Mouse (Mus musculus): Measurements from ENCODE around the gene Man1a2. TPM values are rescaled to one million over a fixed set of nuclear protein-coding genes. Genes with fewer than 3 reads are reported as not detected.

The Man1a2 gene
- polyA plus RNA-seq, 1 experiment from 2014 or later = 57.8 TPM

DNA sequence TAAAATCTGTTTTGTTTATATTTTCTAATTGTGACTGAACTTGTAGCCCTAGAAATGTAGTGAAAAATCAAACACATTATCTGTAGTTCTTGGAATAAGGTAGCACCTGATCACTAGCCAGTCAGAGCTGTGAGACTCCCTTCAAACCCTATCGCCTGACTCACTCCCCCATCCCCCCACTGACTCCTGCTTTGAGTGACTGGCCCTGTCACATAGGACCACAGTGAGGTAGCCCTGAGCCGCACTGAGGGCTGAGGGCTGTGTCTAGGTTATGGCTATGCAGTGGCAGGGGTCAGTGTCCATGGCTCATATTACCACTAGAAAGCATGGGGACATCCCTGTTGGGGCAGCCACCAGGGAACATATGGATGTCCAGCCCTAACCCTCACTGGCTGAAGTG, 80.8 kb downstream of the Man1a2 start:
- DNase-seq (ENCODE audit: low spot score) (no peak), ATAC-seq (ENCODE audit: insufficient read depth, low FRiP score, low TSS enrichment) (no peak)
- H3K27ac ChIP-seq (ENCODE audit: low read depth, low read length) = no peak overlapping the region
- H3K36me3 ChIP-seq (ENCODE audit: control insufficient read depth, insufficient read depth, low read length) = no peaks in the 10 kb centered on the region
- 85% methylated on average over 2 of the region's 2 CpGs for WGBS
- H3K4me2 ChIP-seq (ENCODE audit: low read depth) = no peak overlapping the region
- no peaks in the 10 kb centered on the region for H3K4me1 ChIP-seq (ENCODE audit: control insufficient read depth, insufficient read depth, low read length)
- no peaks in the 10 kb centered on the region for H3K27me3 ChIP-seq (ENCODE audit: control insufficient read depth, insufficient read depth, low read length)
- no peak overlapping the region for H3K9ac ChIP-seq (ENCODE audit: low read length)
- H3K4me3 ChIP-seq (ENCODE audit: low read depth, low read length) = no peak overlapping the region
- H3K9me3 ChIP-seq (ENCODE audit: control insufficient read depth, low read length) = no peaks in the 10 kb centered on the region

DNA sequence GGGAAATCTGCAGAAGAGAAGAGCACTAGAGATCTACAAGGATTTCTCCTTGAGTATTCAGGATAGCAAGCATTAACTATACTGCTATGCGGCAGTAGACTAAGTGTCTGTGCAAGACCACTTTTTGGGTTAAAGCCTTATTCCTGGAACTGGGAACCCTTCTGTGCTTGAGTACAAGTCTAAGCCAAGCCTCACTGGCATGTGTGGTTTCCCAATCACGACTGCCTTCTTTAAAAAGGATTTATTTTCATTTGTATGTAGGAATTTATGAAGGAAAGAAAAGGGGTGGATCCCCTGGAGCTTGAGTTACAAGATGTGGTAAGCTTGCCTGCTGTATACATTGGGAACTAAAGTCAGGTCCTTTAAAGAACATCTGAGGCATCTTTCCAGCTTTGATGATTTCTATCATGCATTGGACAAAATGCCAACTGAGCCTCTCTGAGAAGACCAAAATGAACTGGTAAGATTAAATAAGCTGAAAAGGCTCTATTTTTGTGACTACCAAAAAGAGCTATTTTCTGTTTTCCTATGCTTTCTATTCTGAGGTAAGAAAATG, 86.0 kb downstream of the Man1a2 start:
- DNase-seq (ENCODE audit: low spot score) (no peak), ATAC-seq (ENCODE audit: insufficient read depth, low FRiP score, low TSS enrichment) (no peak)
- Histone ChIP-seq H3K4me2 (ENCODE audit: low read depth) (no peak overlapping the region), H3K4me3 (ENCODE audit: low read depth, low read length) (no peak overlapping the region), H3K9me3 (ENCODE audit: control insufficient read depth, low read length) (no peaks in the 10 kb centered on the region), H3K27ac (ENCODE audit: low read depth, low read length) (no peak overlapping the region), H3K9ac (ENCODE audit: low read length) (no peak overlapping the region), H3K4me1 (ENCODE audit: control insufficient read depth, insufficient read depth, low read length) (no peaks in the 10 kb centered on the region), H3K27me3 (ENCODE audit: control insufficient read depth, insufficient read depth, low read length) (no peaks in the 10 kb centered on the region), H3K36me3 (ENCODE audit: control insufficient read depth, insufficient read depth, low read length) (no peaks in the 10 kb centered on the region)
- 90% methylated on average over 2 of the region's 2 CpGs for WGBS

DNA sequence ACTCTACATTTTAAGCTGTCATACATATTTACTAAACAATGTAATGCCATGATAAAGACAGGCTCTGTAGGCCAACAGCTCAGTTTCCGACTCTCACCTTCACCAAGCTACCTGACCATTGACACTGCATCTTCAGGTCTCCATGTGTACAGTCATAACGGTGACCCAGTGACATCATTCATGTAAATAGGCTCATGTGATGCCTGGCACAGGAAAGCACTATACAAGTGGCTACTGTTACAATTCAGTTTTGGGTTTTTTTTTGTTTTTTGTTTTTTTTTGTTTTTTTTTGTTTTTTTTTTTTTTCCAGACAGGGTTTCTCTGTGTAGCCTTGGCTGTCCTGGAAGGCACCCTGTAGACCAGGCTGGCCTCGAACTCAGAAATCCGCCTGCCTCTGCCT, 94.2 kb downstream of the Man1a2 start:
- Histone ChIP-seq H3K4me1 (ENCODE audit: control insufficient read depth, insufficient read depth, low read length) (no peaks in the 10 kb centered on the region), H3K4me2 (ENCODE audit: low read depth) (no peak overlapping the region), H3K9ac (ENCODE audit: low read length) (no peak overlapping the region), H3K27ac (ENCODE audit: low read depth, low read length) (no peak overlapping the region), H3K27me3 (ENCODE audit: control insufficient read depth, insufficient read depth, low read length) (no peaks in the 10 kb centered on the region), H3K9me3 (ENCODE audit: control insufficient read depth, low read length) (no peaks in the 10 kb centered on the region), H3K36me3 (ENCODE audit: control insufficient read depth, insufficient read depth, low read length) (no peaks in the 10 kb centered on the region), H3K4me3 (ENCODE audit: low read depth, low read length) (no peak overlapping the region)
- ATAC-seq (ENCODE audit: insufficient read depth, low FRiP score, low TSS enrichment) (no peak), DNase-seq (ENCODE audit: low spot score) (no peak)
- WGBS = 88% methylated on average over 4 of the region's 4 CpGs

DNA sequence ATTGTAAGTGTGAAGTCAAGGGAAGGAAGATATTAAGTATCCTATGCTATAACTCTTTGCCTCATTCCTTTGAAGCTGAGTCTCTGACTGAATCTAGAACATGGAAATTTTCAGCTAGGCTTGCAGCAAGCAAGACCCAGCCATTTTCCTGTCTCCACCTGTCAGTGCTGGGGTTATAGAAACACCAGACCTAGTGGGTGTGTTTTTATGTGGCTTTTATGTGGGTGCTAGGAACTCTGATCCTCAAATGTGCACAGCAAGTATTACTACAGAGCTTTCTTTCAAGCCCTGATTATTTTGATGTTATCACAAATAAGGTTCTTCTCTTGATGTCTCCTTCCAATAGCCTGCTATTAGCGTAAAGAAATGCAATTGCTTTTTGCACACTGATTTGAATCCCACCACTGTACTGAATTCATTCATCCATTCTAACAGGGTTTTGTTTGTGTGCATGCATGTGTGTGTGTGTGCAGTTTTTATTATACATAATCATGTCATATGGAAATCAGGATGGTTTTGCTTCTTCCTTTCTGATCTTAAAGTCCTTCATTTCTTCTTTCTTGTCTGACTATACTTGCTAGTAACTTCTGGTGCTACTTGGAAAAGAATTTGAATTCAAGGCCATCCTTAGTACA, 102.5 kb downstream of the Man1a2 start:
- Histone ChIP-seq H3K9ac (ENCODE audit: low read length) (no peak overlapping the region), H3K9me3 (ENCODE audit: control insufficient read depth, low read length) (no peaks in the 10 kb centered on the region), H3K27me3 (ENCODE audit: control insufficient read depth, insufficient read depth, low read length) (no peaks in the 10 kb centered on the region), H3K27ac (ENCODE audit: low read depth, low read length) (no peak overlapping the region), H3K4me3 (ENCODE audit: low read depth, low read length) (no peak overlapping the region), H3K36me3 (ENCODE audit: control insufficient read depth, insufficient read depth, low read length) (no peaks in the 10 kb centered on the region), H3K4me1 (ENCODE audit: control insufficient read depth, insufficient read depth, low read length) (no peaks in the 10 kb centered on the region), H3K4me2 (ENCODE audit: low read depth) (no peak overlapping the region)
- WGBS = 91% methylated on average over 1 of the region's 1 CpGs
- ATAC-seq (ENCODE audit: insufficient read depth, low FRiP score, low TSS enrichment) = no peak
- no peak for DNase-seq (ENCODE audit: low spot score)

DNA sequence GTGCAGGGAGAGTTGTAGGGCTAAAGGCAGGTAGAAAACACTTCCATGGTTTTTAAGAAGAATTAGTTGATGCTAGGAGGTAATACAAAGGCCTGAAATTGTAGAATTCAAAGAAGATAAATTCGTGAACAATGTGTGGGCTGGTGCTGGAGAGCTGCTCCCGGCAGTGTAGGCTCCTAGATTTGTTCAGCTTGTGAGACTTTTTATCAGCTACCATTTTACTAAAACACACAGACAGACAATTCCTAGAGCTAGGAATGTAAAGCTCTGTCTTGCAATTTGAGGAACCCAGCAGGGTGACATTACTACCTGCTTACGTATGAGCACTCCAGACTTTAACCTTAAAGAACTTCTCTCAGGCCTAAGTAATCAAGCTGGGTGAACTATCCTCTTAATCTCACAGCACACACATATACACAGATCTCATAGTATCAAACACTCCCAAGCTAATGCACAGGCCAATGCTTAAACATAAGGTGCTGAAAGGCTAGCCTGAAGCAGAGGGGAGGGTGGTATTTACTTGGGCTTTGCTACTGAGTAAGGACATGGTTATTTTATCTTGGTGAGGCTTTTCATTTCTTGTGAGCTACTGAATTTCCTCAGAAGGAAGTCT, 112.6 kb downstream of the Man1a2 start:
- H3K27ac ChIP-seq (ENCODE audit: low read depth, low read length) = no peak overlapping the region
- DNase-seq (ENCODE audit: low spot score) (no peak), ATAC-seq (ENCODE audit: insufficient read depth, low FRiP score, low TSS enrichment) (no peak)
- H3K9me3 ChIP-seq (ENCODE audit: control insufficient read depth, low read length) = no peaks in the 10 kb centered on the region
- H3K4me3 ChIP-seq (ENCODE audit: low read depth, low read length) = no peak overlapping the region
- H3K27me3 ChIP-seq (ENCODE audit: control insufficient read depth, insufficient read depth, low read length) = no peaks in the 10 kb centered on the region
- H3K4me1 ChIP-seq (ENCODE audit: control insufficient read depth, insufficient read depth, low read length) = no peaks in the 10 kb centered on the region
- WGBS = 85% methylated on average over 3 of the region's 3 CpGs
- H3K36me3 ChIP-seq (ENCODE audit: control insufficient read depth, insufficient read depth, low read length) = no peaks in the 10 kb centered on the region
- H3K4me2 ChIP-seq (ENCODE audit: low read depth) = no peak overlapping the region
- H3K9ac ChIP-seq (ENCODE audit: low read length) = no peak overlapping the region

DNA sequence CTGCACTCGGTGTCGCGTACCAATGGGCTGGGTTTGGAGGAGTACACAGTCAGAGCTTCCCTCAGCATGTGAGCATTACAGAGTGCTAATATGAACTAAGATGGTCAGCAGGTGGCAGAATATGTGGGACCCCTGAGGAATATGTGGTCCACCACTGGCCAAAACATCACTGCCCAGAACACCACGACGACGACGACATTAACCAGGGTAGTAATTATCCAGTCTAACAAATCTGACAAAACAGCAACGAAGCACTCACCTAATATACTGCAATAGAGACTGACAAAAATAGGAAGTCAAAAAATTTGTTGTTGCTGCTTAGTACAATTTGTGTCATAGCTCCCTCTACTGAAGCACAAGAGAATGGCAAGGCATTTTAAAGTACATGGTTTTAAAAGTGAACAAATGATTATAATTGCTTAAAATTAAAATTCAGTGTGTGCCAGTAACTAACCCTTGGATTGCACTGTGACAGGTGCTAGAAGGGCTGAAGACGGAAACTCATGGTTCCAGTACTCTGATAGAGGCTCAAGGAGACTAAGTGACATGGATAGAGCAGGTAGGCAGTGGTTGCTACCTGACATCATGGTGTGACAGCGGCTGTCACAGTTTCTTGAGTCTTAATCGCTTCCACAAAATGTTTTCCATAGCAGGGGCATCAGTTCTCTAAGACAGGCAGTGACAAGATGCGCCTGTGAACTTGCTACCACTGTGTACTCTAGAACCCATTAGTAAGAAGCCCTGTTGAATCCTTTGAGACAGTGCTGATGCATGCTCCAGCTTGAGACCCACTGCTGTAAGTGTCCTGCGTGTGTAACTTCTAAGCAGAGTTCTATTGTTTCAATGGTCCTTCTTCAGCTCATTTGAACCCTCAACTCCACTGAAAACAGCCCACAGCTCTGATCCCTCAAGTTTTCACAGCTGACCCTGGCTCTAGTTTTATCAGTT, 116.6 kb downstream of the Man1a2 start:
- H3K4me1 ChIP-seq (ENCODE audit: control insufficient read depth, insufficient read depth, low read length) = no peaks in the 10 kb centered on the region
- no peaks in the 10 kb centered on the region for H3K27me3 ChIP-seq (ENCODE audit: control insufficient read depth, insufficient read depth, low read length)
- no peak overlapping the region for H3K9ac ChIP-seq (ENCODE audit: low read length)
- no peak overlapping the region for H3K4me2 ChIP-seq (ENCODE audit: low read depth)
- H3K27ac ChIP-seq (ENCODE audit: low read depth, low read length) = no peak overlapping the region
- 83% methylated on average over 13 of the region's 13 CpGs for WGBS
- H3K4me3 ChIP-seq (ENCODE audit: low read depth, low read length) = no peak overlapping the region
- no peaks in the 10 kb centered on the region for H3K9me3 ChIP-seq (ENCODE audit: control insufficient read depth, low read length)
- ATAC-seq (ENCODE audit: insufficient read depth, low FRiP score, low TSS enrichment) = peak; percentile 41; the same call in 1 of the 2 replicates
- no peak for DNase-seq (ENCODE audit: low spot score)
- H3K36me3 ChIP-seq (ENCODE audit: control insufficient read depth, insufficient read depth, low read length) = no peaks in the 10 kb centered on the region; the same call in 1 of the 2 replicates

DNA sequence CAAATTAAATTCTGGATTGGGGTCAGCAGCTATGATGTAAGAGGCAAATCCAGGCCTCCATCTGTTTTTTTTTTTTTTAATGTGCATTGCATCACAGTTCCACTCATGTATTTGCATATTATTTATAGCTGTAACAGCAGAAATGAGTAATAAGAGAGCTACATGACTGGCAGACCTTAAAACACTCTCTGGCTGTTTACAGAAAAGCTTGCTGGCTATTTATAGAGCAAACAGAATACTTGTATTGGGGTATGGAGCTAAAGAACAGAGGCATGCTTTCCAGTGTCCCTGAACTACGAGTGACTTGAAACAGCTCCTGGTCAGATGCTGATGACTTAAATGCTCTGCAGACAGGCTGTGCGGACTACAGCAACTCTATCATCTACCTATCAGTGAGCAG, 121.7 kb downstream of the Man1a2 start:
- no peak for ATAC-seq (ENCODE audit: insufficient read depth, low FRiP score, low TSS enrichment)
- Histone ChIP-seq H3K4me1 (ENCODE audit: control insufficient read depth, insufficient read depth, low read length) (no peaks in the 10 kb centered on the region), H3K36me3 (ENCODE audit: control insufficient read depth, insufficient read depth, low read length) (no peaks in the 10 kb centered on the region; the same call in 1 of the 2 replicates), H3K27ac (ENCODE audit: low read depth, low read length) (no peak overlapping the region), H3K4me3 (ENCODE audit: low read depth, low read length) (no peak overlapping the region), H3K4me2 (ENCODE audit: low read depth) (no peak overlapping the region), H3K9ac (ENCODE audit: low read length) (no peak overlapping the region), H3K27me3 (ENCODE audit: control insufficient read depth, insufficient read depth, low read length) (no peaks in the 10 kb centered on the region), H3K9me3 (ENCODE audit: control insufficient read depth, low read length) (no peaks in the 10 kb centered on the region)
- WGBS = 92% methylated on average over 2 of the region's 2 CpGs
- no peak for DNase-seq (ENCODE audit: low spot score)

DNA sequence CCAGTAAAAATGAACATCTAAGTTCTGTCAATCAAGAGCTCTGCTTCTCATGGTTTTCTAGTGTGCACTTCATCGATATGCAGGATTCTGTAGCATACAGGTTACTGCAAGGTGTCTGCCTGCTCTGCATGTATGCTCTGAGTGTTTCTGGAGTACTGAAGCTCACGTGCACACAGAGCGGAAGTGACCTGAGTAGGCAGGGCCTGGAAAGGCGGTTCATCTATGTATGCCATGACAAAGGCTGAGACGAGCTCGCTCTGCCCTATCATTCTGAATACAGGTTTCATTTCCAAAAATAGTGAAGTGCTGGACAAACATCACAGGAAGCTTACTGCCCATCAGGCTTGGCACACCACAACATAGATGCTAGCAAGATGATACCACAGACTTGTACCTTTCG, 122.8 kb downstream of the Man1a2 start:
- no peak overlapping the region for H3K27ac ChIP-seq (ENCODE audit: low read depth, low read length)
- no peaks in the 10 kb centered on the region for H3K27me3 ChIP-seq (ENCODE audit: control insufficient read depth, insufficient read depth, low read length)
- no peaks in the 10 kb centered on the region; the same call in 1 of the 2 replicates for H3K36me3 ChIP-seq (ENCODE audit: control insufficient read depth, insufficient read depth, low read length)
- no peak overlapping the region for H3K9ac ChIP-seq (ENCODE audit: low read length)
- no peak for DNase-seq (ENCODE audit: low spot score)
- WGBS = 97% methylated on average over 7 of the region's 7 CpGs
- no peaks in the 10 kb centered on the region for H3K4me1 ChIP-seq (ENCODE audit: control insufficient read depth, insufficient read depth, low read length)
- no peak overlapping the region for H3K4me3 ChIP-seq (ENCODE audit: low read depth, low read length)
- H3K4me2 ChIP-seq (ENCODE audit: low read depth) = no peak overlapping the region
- no peaks in the 10 kb centered on the region for H3K9me3 ChIP-seq (ENCODE audit: control insufficient read depth, low read length)
- ATAC-seq (ENCODE audit: insufficient read depth, low FRiP score, low TSS enrichment) = no peak

Measured in neural tube, embryonic 11.5 days (tissue).